Mouse (Mus musculus): Measurements from ENCODE around the gene Dzip1l. TPM values are rescaled to one million over a fixed set of nuclear protein-coding genes. Genes with fewer than 3 reads are reported as not detected.
A peak's percentile ranks its signal among the peaks of the same experiment; 100 is the strongest.

Gene Dzip1l
- total and polyA plus RNA-seq, 2 experiments from 2014 or later: 7.1 to 19.9 TPM

- ATAC-seq (ENCODE audit: low FRiP score): no peak
- peaks cover 10% of the 10 kb centered on the region; the same call in 1 of the 2 replicates for H3K4me1 ChIP-seq (ENCODE audit: insufficient read depth, low read length)
- no peak overlapping the region for H3K9ac ChIP-seq (replicated peaks; ENCODE audit: low read length, poor library complexity, severe bottlenecking)
- TF ChIP-seq CTCF (IDR thresholded peaks at IDR 0.05): no peak
- H3K36me3 ChIP-seq (ENCODE audit: insufficient read depth, low read length): no peaks in the 10 kb centered on the region
- H3K27me3 ChIP-seq (ENCODE audit: insufficient read depth, low read length): no peaks in the 10 kb centered on the region
- DNase-seq (ENCODE audit: low spot score): no peak
- no peak overlapping the region for H3K4me3 ChIP-seq (ENCODE audit: low read depth, low read length)
- WGBS: 64% methylated on average over 21 of the region's 21 CpGs
- no peak overlapping the region for H3K27ac ChIP-seq (ENCODE audit: low read depth, low read length)
- no peaks in the 10 kb centered on the region for H3K9me3 ChIP-seq (ENCODE audit: low read length)
- H3K4me2 ChIP-seq (ENCODE audit: low read depth, low read length, poor library complexity, severe bottlenecking): no peak overlapping the region
Measured at GRCm38 (mm10) chr9:99681980-99682570, 52.8 kb downstream of the Dzip1l start.

- WGBS: 51% methylated on average over 5 of the region's 5 CpGs
- Histone ChIP-seq H3K4me1 (ENCODE audit: insufficient read depth, low read length) (peaks cover 10% of the 10 kb centered on the region; the same call in 1 of the 2 replicates), H3K4me2 (ENCODE audit: low read depth, low read length, poor library complexity, severe bottlenecking) (no peak overlapping the region), H3K36me3 (ENCODE audit: insufficient read depth, low read length) (no peaks in the 10 kb centered on the region), H3K27ac (ENCODE audit: low read depth, low read length) (peak overlapping the region; percentile 18; the same call in 1 of the 2 replicates), H3K9me3 (ENCODE audit: low read length) (no peaks in the 10 kb centered on the region), H3K27me3 (ENCODE audit: insufficient read depth, low read length) (no peaks in the 10 kb centered on the region), H3K4me3 (ENCODE audit: low read depth, low read length) (no peak overlapping the region), H3K9ac (replicated peaks; ENCODE audit: low read length, poor library complexity, severe bottlenecking) (no peak overlapping the region)
- no peak for TF ChIP-seq CTCF (IDR thresholded peaks at IDR 0.05)
- peak; percentile 63; the same call in 1 of the 2 replicates for ATAC-seq (ENCODE audit: low FRiP score)
- peak; percentile 74 for DNase-seq (ENCODE audit: low spot score)
Measured at GRCm38 (mm10) chr9:99685061-99685521, 55.8 kb downstream of the Dzip1l start.

GRCm38 (mm10) chr9:99685536-99686231, 56.4 kb downstream of the Dzip1l start:
- Histone ChIP-seq H3K9me3 (ENCODE audit: low read length) (no peaks in the 10 kb centered on the region), H3K4me2 (ENCODE audit: low read depth, low read length, poor library complexity, severe bottlenecking) (no peak overlapping the region), H3K27ac (ENCODE audit: low read depth, low read length) (no peak overlapping the region; the same call in 1 of the 2 replicates), H3K36me3 (ENCODE audit: insufficient read depth, low read length) (no peaks in the 10 kb centered on the region), H3K9ac (replicated peaks; ENCODE audit: low read length, poor library complexity, severe bottlenecking) (no peak overlapping the region), H3K4me3 (ENCODE audit: low read depth, low read length) (no peak overlapping the region), H3K4me1 (ENCODE audit: insufficient read depth, low read length) (peaks cover 10% of the 10 kb centered on the region; the same call in 1 of the 2 replicates), H3K27me3 (ENCODE audit: insufficient read depth, low read length) (no peaks in the 10 kb centered on the region)
- DNase-seq (ENCODE audit: low spot score) (no peak), ATAC-seq (ENCODE audit: low FRiP score) (no peak)
- 55% methylated on average over 5 of the region's 5 CpGs for WGBS
- TF ChIP-seq CTCF (IDR thresholded peaks at IDR 0.05): no peak

GRCm38 (mm10) chr9:99689796-99690195, 60.5 kb downstream of the Dzip1l start:
- Histone ChIP-seq H3K9ac (replicated peaks; ENCODE audit: low read length, poor library complexity, severe bottlenecking) (no peak overlapping the region), H3K36me3 (ENCODE audit: insufficient read depth, low read length) (no peaks in the 10 kb centered on the region), H3K4me3 (ENCODE audit: low read depth, low read length) (no peak overlapping the region), H3K27ac (ENCODE audit: low read depth, low read length) (no peak overlapping the region), H3K27me3 (ENCODE audit: insufficient read depth, low read length) (no peaks in the 10 kb centered on the region), H3K9me3 (ENCODE audit: low read length) (no peaks in the 10 kb centered on the region), H3K4me2 (ENCODE audit: low read depth, low read length, poor library complexity, severe bottlenecking) (no peak overlapping the region), H3K4me1 (ENCODE audit: insufficient read depth, low read length) (peaks cover 7% of the 10 kb centered on the region; the same call in 1 of the 2 replicates)
- 93% methylated on average over 5 of the region's 5 CpGs for WGBS
- TF ChIP-seq CTCF (IDR thresholded peaks at IDR 0.05): no peak
- ATAC-seq (ENCODE audit: low FRiP score): no peak
- DNase-seq (ENCODE audit: low spot score): no peak

- no peak for ATAC-seq (ENCODE audit: low FRiP score)
- TF ChIP-seq CTCF (IDR thresholded peaks at IDR 0.05): no peak
- no peak overlapping the region for H3K27ac ChIP-seq (ENCODE audit: low read depth, low read length)
Measured at GRCm38 (mm10) chr9:99690386-99690785, 61.1 kb downstream of the Dzip1l start.

GRCm38 (mm10) chr9:99694961-99695360, 65.7 kb downstream of the Dzip1l start:
- 72% methylated on average over 7 of the region's 7 CpGs for WGBS
- H3K4me1 ChIP-seq (ENCODE audit: insufficient read depth, low read length): no peaks in the 10 kb centered on the region
- H3K36me3 ChIP-seq (ENCODE audit: insufficient read depth, low read length): no peaks in the 10 kb centered on the region
- H3K27me3 ChIP-seq (ENCODE audit: insufficient read depth, low read length): no peaks in the 10 kb centered on the region
- no peak for TF ChIP-seq CTCF (IDR thresholded peaks at IDR 0.05)
- ATAC-seq (ENCODE audit: low FRiP score): no peak
- no peak overlapping the region for H3K4me2 ChIP-seq (ENCODE audit: low read depth, low read length, poor library complexity, severe bottlenecking)
- no peak overlapping the region for H3K9ac ChIP-seq (replicated peaks; ENCODE audit: low read length, poor library complexity, severe bottlenecking)
- no peak for DNase-seq (ENCODE audit: low spot score)
- no peaks in the 10 kb centered on the region for H3K9me3 ChIP-seq (ENCODE audit: low read length)
- H3K4me3 ChIP-seq (ENCODE audit: low read depth, low read length): no peak overlapping the region
- no peak overlapping the region for H3K27ac ChIP-seq (ENCODE audit: low read depth, low read length)

More at GRCm38 (mm10) chr9:99690386-99690785, 61.1 kb downstream of the Dzip1l start:
- no peaks in the 10 kb centered on the region for H3K36me3 ChIP-seq (ENCODE audit: insufficient read depth, low read length)
- 78% methylated on average over 7 of the region's 7 CpGs for WGBS
- DNase-seq (ENCODE audit: low spot score): no peak
- no peak overlapping the region for H3K4me3 ChIP-seq (ENCODE audit: low read depth, low read length)
- no peak overlapping the region for H3K9ac ChIP-seq (replicated peaks; ENCODE audit: low read length, poor library complexity, severe bottlenecking)
- H3K4me2 ChIP-seq (ENCODE audit: low read depth, low read length, poor library complexity, severe bottlenecking): no peak overlapping the region
- peaks cover 2% of the 10 kb centered on the region; the same call in 1 of the 2 replicates for H3K4me1 ChIP-seq (ENCODE audit: insufficient read depth, low read length)
- H3K27me3 ChIP-seq (ENCODE audit: insufficient read depth, low read length): no peaks in the 10 kb centered on the region
- H3K9me3 ChIP-seq (ENCODE audit: low read length): no peaks in the 10 kb centered on the region

Data from midbrain, postnatal 0 days (tissue).